Mouse (Mus musculus) myocyte (in vitro differentiated cells): ENCODE measurements around the gene Tmem206. TPM values are rescaled to one million over a fixed set of nuclear protein-coding genes. Genes with fewer than 3 reads are reported as not detected.

ENCODE experiments used
- H3K27me3 ChIP-seq: one replicate; pipeline ENCODE4 v1.6.1; 2011; ENCODE audit not compliant: control insufficient read depth, insufficient read depth, insufficient read length
- H3K36me3 ChIP-seq: one replicate; pipeline ENCODE4 v1.6.1; 2011; ENCODE audit not compliant: control insufficient read depth, insufficient read depth
- H3K4me2 ChIP-seq: one replicate; pipeline ENCODE4 v1.6.1; 2011; ENCODE audit warnings: low read depth, control low read depth
- H3K4me3 ChIP-seq: one replicate; pipeline ENCODE4 v1.5.1; 2011; ENCODE audit warnings: mild to moderate bottlenecking, control low read depth, moderate library complexity
- H3K79me2 ChIP-seq: one replicate; pipeline ENCODE4 v1.6.1; 2011; ENCODE audit not compliant: control insufficient read depth, insufficient read depth
- H3ac ChIP-seq: one replicate; pipeline ENCODE4 v1.6.1; 2011; ENCODE audit not compliant: control insufficient read depth, insufficient read length
- CEBPB ChIP-seq: IDR thresholded peaks from 2 replicates; pipeline ENCODE4 v1.6.1; 2011; ENCODE audit warnings: mild to moderate bottlenecking, moderate library complexity; ENCODE audit not compliant: poor library complexity, insufficient read depth, severe bottlenecking
- E2F4 ChIP-seq: IDR thresholded peaks from one replicate; pipeline ENCODE4 v1.6.1; 2011; ENCODE audit warnings: mild to moderate bottlenecking, control low read depth, moderate library complexity; ENCODE audit not compliant: insufficient read depth
- MAX ChIP-seq: IDR thresholded peaks from one replicate; pipeline ENCODE4 v1.6.1; 2011; ENCODE audit warnings: low read depth, mild to moderate bottlenecking, control low read depth
- MYOD1 ChIP-seq, 3 experiments: IDR thresholded peaks; one replicate each; pipeline ENCODE4 v1.6.1; 2011; ENCODE audit warnings: control low read depth in 2 of 3, low read depth in 2 of 3, mild to moderate bottlenecking in 2 of 3, moderate library complexity in 1 of 3; ENCODE audit not compliant: insufficient read length in 2 of 3, control insufficient read depth in 1 of 3
- MYOG ChIP-seq, 3 experiments: IDR thresholded peaks; one replicate each; pipeline ENCODE4 v1.6.1; 2011; ENCODE audit warnings: control low read depth in 2 of 3, low read depth in 2 of 3, mild to moderate bottlenecking in 2 of 3; ENCODE audit not compliant: insufficient read length in 2 of 3, control insufficient read depth in 1 of 3, insufficient read depth in 1 of 3
- POLR2A ChIP-seq: IDR thresholded peaks from one replicate; pipeline ENCODE4 v1.6.1; 2011; ENCODE audit warnings: low read depth, mild to moderate bottlenecking, control low read depth, moderate library complexity; ENCODE audit not compliant: insufficient read length
- POLR2AphosphoS2 ChIP-seq: IDR thresholded peaks from one replicate; pipeline ENCODE4 v1.6.1; 2011; ENCODE audit warnings: low read depth, control low read depth; ENCODE audit not compliant: insufficient read length
- REST ChIP-seq: IDR thresholded peaks from one replicate; pipeline ENCODE4 v1.6.1; 2011; ENCODE audit warnings: mild to moderate bottlenecking, control low read depth, moderate library complexity; ENCODE audit not compliant: insufficient read depth, insufficient read length
- SRF ChIP-seq: IDR thresholded peaks from one replicate; pipeline ENCODE4 v1.6.1; 2011; ENCODE audit warnings: low read depth; ENCODE audit not compliant: control insufficient read depth, insufficient read length
- TCF12 ChIP-seq: IDR thresholded peaks from one replicate; pipeline ENCODE4 v1.6.1; 2011; ENCODE audit warnings: mild to moderate bottlenecking, control low read depth; ENCODE audit not compliant: poor library complexity, insufficient read depth, severe bottlenecking
- TCF3 ChIP-seq: IDR thresholded peaks from one replicate; pipeline ENCODE4 v1.6.1; 2011; ENCODE audit warnings: low read depth, control low read depth; ENCODE audit not compliant: insufficient read length
- USF1 ChIP-seq: IDR thresholded peaks from one replicate; pipeline ENCODE4 v1.6.1; 2011; ENCODE audit warnings: low read depth, mild to moderate bottlenecking, control low read depth, moderate library complexity
- polyA plus RNA-seq: library from polyadenylated mRNA; unstranded; fragments of >200 nt; fragmentation: generic; extraction: Trizol; gene quantifications from one replicate; pipeline ENCODE4 v1.2.1, GENCODE M21; 2012; ENCODE audit warnings: missing spikeins

Gene Tmem206
- polyA plus RNA-seq, 1 experiment, result 12.1 TPM

- Histone ChIP-seq H3K4me3 (no peak overlapping the region), H3K27me3 (no peaks in the 10 kb centered on the region), H3ac (no peak overlapping the region), H3K4me2 (no peak overlapping the region), H3K79me2 (peaks cover 64% of the 10 kb centered on the region), H3K36me3 (peaks cover 7% of the 10 kb centered on the region)
- TF ChIP-seq TCF12, result no peak
- TF ChIP-seq MAX, result no peak
- TF ChIP-seq MYOD1 (IDR thresholded peaks at IDR 0.05; ENCODE audit: control insufficient read depth in 1 of 3, insufficient read length in 2 of 3, low read depth in 2 of 3), result no peak
- no peak for TF ChIP-seq MYOG (IDR thresholded peaks at IDR 0.05; ENCODE audit: control insufficient read depth in 1 of 3, insufficient read depth in 1 of 3, insufficient read length in 2 of 3, low read depth in 2 of 3)
- no peak for TF ChIP-seq TCF3
- no peak for TF ChIP-seq SRF
- TF ChIP-seq E2F4, result no peak
- TF ChIP-seq POLR2A, result no peak
- TF ChIP-seq CEBPB, result no peak
- no peak for TF ChIP-seq POLR2AphosphoS2
- no peak for TF ChIP-seq REST
- TF ChIP-seq USF1, result no peak
Observed at GRCm38 (mm10) chr1:191374993-191375643, 49.4 kb downstream of the Tmem206 start.

GRCm38 (mm10) chr1:191375644-191375998, 49.9 kb downstream of the Tmem206 start:
- no peak overlapping the region for H3K4me2 ChIP-seq
- H3ac ChIP-seq, result no peak overlapping the region
- no peak overlapping the region for H3K4me3 ChIP-seq
- H3K36me3 ChIP-seq, result peaks cover 7% of the 10 kb centered on the region
- peaks cover 69% of the 10 kb centered on the region for H3K79me2 ChIP-seq
- no peaks in the 10 kb centered on the region for H3K27me3 ChIP-seq
- no peak for TF ChIP-seq E2F4
- TF ChIP-seq MAX, result no peak
- TF ChIP-seq POLR2AphosphoS2, result no peak
- TF ChIP-seq MYOG (IDR thresholded peaks at IDR 0.05; ENCODE audit: control insufficient read depth in 1 of 3, insufficient read depth in 1 of 3, insufficient read length in 2 of 3, low read depth in 2 of 3), result no peak
- no peak for TF ChIP-seq USF1
- TF ChIP-seq REST, result no peak
- TF ChIP-seq TCF12, result no peak
- TF ChIP-seq CEBPB, result no peak
- no peak for TF ChIP-seq POLR2A
- no peak for TF ChIP-seq SRF
- no peak for TF ChIP-seq TCF3
- TF ChIP-seq MYOD1 (IDR thresholded peaks at IDR 0.05; ENCODE audit: control insufficient read depth in 1 of 3, insufficient read length in 2 of 3, low read depth in 2 of 3), result no peak

- no peaks in the 10 kb centered on the region for H3K36me3 ChIP-seq
- H3K4me2 ChIP-seq, result no peak overlapping the region
- H3K4me3 ChIP-seq, result no peak overlapping the region
- no peaks in the 10 kb centered on the region for H3K27me3 ChIP-seq
- H3K79me2 ChIP-seq, result peaks cover 87% of the 10 kb centered on the region
- H3ac ChIP-seq, result no peak overlapping the region
- TF ChIP-seq USF1, result no peak
- no peak for TF ChIP-seq MYOG (IDR thresholded peaks at IDR 0.05; ENCODE audit: control insufficient read depth in 1 of 3, insufficient read depth in 1 of 3, insufficient read length in 2 of 3, low read depth in 2 of 3)
- no peak for TF ChIP-seq MAX
- TF ChIP-seq POLR2A, result no peak
- no peak for TF ChIP-seq CEBPB
- TF ChIP-seq REST, result no peak
- TF ChIP-seq E2F4, result no peak
- no peak for TF ChIP-seq TCF3
- no peak for TF ChIP-seq TCF12
- no peak for TF ChIP-seq MYOD1 (IDR thresholded peaks at IDR 0.05; ENCODE audit: control insufficient read depth in 1 of 3, insufficient read length in 2 of 3, low read depth in 2 of 3)
- no peak for TF ChIP-seq POLR2AphosphoS2
- no peak for TF ChIP-seq SRF
Observed at GRCm38 (mm10) chr1:191378080-191378479, 52.4 kb downstream of the Tmem206 start.

- H3K4me3 ChIP-seq, result no peak overlapping the region
- no peak overlapping the region for H3K4me2 ChIP-seq
- H3K27me3 ChIP-seq, result no peaks in the 10 kb centered on the region
- TF ChIP-seq POLR2A (no peak), MYOG (IDR thresholded peaks at IDR 0.05; ENCODE audit: control insufficient read depth in 1 of 3, insufficient read depth in 1 of 3, insufficient read length in 2 of 3, low read depth in 2 of 3) (no peak), USF1 (no peak), MYOD1 (IDR thresholded peaks at IDR 0.05; ENCODE audit: control insufficient read depth in 1 of 3, insufficient read length in 2 of 3, low read depth in 2 of 3) (no peak), REST (no peak), TCF12 (no peak), SRF (no peak), MAX (no peak), TCF3 (no peak), CEBPB (no peak), POLR2AphosphoS2 (no peak), E2F4 (no peak)
- H3ac ChIP-seq, result no peak overlapping the region
- H3K79me2 ChIP-seq, result peaks cover 86% of the 10 kb centered on the region
- H3K36me3 ChIP-seq, result no peaks in the 10 kb centered on the region
Observed at GRCm38 (mm10) chr1:191380843-191381242, 55.1 kb downstream of the Tmem206 start.
